Mouse (Mus musculus) intestine, postnatal 0 days (tissue): Measurements from ENCODE around the gene Ncoa4. TPM values are rescaled to one million over a fixed set of nuclear protein-coding genes. Genes with fewer than 3 reads are reported as not detected.
A peak's percentile ranks its signal among the peaks of the same experiment; 100 is the strongest.

Source experiments
- ATAC-seq: fragments of 200-750 bp; cut with Nextera tagmentation; 2 replicates; pipeline ENCODE4 v1.8.0; 2017; ENCODE audit warnings: mild to moderate bottlenecking, moderate TSS enrichment, moderate library complexity
- H3K27ac ChIP-seq: fragments of 300-500 bp; sonication (generic); 2 replicates; pipeline ENCODE4 v1.5.1; 2014; ENCODE audit warnings: mild to moderate bottlenecking, low read depth, low read length, moderate library complexity
- H3K27me3 ChIP-seq: fragments of 300-500 bp; sonication (generic); replicated peaks from 2 replicates; pipeline ENCODE4 v1.6.1; 2014; ENCODE audit warnings: low read length, mixed read lengths; ENCODE audit not compliant: control insufficient read depth, insufficient read depth
- H3K36me3 ChIP-seq: fragments of 300-500 bp; sonication (generic); 2 replicates; pipeline ENCODE4 v1.6.1; 2014; ENCODE audit warnings: mild to moderate bottlenecking, moderate library complexity; ENCODE audit not compliant: control insufficient read depth, insufficient read depth
- H3K4me1 ChIP-seq: fragments of 300-500 bp; sonication (generic); replicated peaks from 2 replicates; pipeline ENCODE4 v1.6.1; 2014; ENCODE audit warnings: antibody characterized with exemption, low read length, mixed read lengths; ENCODE audit not compliant: control insufficient read depth, insufficient read depth
- H3K4me2 ChIP-seq: fragments of 300-500 bp; sonication (generic); replicated peaks from 2 replicates; pipeline ENCODE4 v1.6.1; 2014; ENCODE audit warnings: low read depth, mild to moderate bottlenecking, moderate library complexity
- H3K4me3 ChIP-seq: fragments of 300-500 bp; sonication (generic); 2 replicates; pipeline ENCODE4 v1.5.1; 2014; ENCODE audit warnings: low read depth, low read length
- H3K9ac ChIP-seq: fragments of 300-500 bp; sonication (generic); 2 replicates; pipeline ENCODE4 v1.6.1; 2014; ENCODE audit warnings: mild to moderate bottlenecking, low read depth, low read length
- H3K9me3 ChIP-seq: fragments of 300-500 bp; sonication (generic); 2 replicates; pipeline ENCODE4 v1.6.1; 2016; ENCODE audit warnings: mixed run types; ENCODE audit not compliant: control insufficient read depth
- CTCF ChIP-seq: sonication (generic); IDR thresholded peaks from 2 replicates; pipeline ENCODE4 v1.5.1; 2016; ENCODE audit warnings: low read depth, mild to moderate bottlenecking, control low read depth, antibody characterized with exemption, moderate library complexity
- WGBS: fragments of 180-500 bp; shearing (Covaris S2); extraction: QIAGEN DNeasy Blood & Tissue Kit; methylation state at CpG from one replicate; pipeline ENCODE4 v1.1.7; 2014; 5-methylcytosine and 5-hydroxymethylcytosine counted together
- polyA plus RNA-seq: library from polyadenylated mRNA; unstranded; fragments of >200 nt; fragmentation: Nextera tagmentation; extraction: Ambion mirVana; gene quantifications from 2 replicates; pipeline ENCODE4 v1.2.1, GENCODE M21; 2015

Ncoa4 gene
- polyA plus RNA-seq, 1 experiment from 2014 or later = 239 TPM

DNA sequence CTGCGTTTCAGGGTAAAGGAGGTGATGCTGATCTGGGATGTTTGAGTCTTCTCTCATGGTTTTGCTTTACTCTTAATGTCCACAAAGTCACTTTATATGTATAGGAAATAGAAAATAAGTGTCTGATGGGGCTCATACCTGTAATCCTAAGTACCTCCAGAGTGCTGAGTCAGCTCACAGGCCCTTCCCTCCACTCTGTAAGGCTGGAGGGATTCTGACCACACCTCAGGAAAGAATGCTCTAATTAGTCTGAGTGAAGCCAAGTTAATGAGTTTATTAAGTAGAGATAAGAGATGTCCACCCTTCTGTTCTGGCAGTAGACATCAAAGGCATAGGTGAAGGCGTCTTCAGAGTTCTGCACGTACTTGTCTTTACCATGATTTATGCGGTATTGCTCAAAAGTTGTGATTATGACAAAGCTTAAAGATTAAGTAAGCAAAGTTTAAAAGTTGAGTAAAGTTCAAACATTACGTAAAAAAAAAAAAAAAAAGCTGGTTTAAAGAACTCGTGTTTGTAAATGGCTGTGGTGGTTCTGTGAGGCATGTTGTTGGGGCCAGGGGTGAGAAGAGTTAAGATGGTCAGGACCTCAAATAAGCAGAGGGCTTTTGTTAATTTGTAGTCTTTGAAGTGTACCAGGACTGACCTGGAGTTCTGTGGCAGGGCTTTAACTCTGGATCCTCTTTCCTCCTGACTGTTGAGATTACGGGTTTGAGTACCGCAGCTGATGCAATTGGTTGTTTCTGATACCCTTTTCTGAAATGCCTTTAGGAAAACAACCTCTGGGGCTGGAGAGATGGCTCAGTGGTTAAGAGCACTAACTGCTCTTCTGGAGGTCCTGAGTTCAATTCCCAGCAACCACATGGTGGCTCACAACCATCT is 4.7 kb downstream of the Ncoa4 start:
- ATAC-seq = peak; percentile 61
- peak overlapping the region; percentile 99 for H3K27ac ChIP-seq
- no peaks in the 10 kb centered on the region for H3K4me1 ChIP-seq
- H3K4me3 ChIP-seq = peak overlapping the region; percentile 45; the same call in 1 of the 2 replicates
- TF ChIP-seq CTCF = no peak
- H3K9ac ChIP-seq = no peak overlapping the region
- H3K9me3 ChIP-seq = no peaks in the 10 kb centered on the region
- no peaks in the 10 kb centered on the region; the same call in 1 of the 2 replicates for H3K36me3 ChIP-seq
- WGBS = 38% methylated on average over 8 of the region's 8 CpGs
- H3K4me2 ChIP-seq = peak overlapping the region; percentile 86
- H3K27me3 ChIP-seq = no peaks in the 10 kb centered on the region

DNA sequence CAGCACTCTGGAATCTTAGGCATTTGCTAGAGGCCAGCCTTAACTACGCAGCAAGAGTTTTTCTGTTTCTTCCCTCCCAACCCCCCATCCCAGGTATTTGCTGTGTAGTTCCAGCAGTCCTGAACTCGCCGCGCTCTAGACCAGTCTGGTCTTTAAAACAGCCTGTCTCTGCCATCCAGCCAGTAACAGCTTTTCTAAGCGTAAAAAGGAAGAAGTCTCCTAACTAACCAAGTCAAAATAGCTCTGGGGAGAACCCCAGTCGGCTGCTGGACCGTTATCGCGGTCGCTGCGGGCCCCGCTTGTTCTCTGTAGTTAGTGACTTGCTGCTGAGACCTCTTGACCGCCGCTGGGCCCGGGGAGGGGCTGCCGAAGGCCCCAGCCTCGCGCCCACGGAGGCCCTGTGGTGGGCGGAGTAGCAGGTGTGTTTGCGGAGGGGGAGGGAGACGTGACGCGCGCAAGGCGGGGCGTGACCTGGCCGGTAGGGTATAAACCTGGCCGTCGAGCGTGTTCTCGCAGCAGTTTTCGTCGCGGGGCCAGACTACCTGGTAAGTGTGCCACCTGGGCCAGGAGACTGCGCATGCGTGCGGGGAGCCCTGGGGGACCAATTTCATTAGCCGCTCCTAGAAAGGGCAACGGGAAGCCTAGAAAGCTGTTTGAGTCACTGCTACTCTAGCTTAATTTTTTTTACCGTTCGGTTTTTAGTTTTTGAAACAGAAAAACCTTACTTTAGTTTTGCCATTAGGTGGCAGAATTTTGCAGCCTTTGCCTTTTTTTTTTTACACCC is 5.8 kb downstream of the Ncoa4 start:
- Histone ChIP-seq H3K4me2 (peak overlapping the region; percentile 86), H3K27ac (peak overlapping the region; percentile 80), H3K4me3 (peak overlapping the region; percentile 45), H3K9ac (peak overlapping the region; percentile 46), H3K27me3 (no peaks in the 10 kb centered on the region), H3K9me3 (no peaks in the 10 kb centered on the region), H3K36me3 (no peaks in the 10 kb centered on the region; the same call in 1 of the 2 replicates), H3K4me1 (no peaks in the 10 kb centered on the region)
- TF ChIP-seq CTCF = 0 out of 2 replicates have a peak, but pooled peaks have one; percentile 3
- peak; percentile 80 for ATAC-seq
- under 1% methylated on average over 42 of the region's 42 CpGs for WGBS

DNA sequence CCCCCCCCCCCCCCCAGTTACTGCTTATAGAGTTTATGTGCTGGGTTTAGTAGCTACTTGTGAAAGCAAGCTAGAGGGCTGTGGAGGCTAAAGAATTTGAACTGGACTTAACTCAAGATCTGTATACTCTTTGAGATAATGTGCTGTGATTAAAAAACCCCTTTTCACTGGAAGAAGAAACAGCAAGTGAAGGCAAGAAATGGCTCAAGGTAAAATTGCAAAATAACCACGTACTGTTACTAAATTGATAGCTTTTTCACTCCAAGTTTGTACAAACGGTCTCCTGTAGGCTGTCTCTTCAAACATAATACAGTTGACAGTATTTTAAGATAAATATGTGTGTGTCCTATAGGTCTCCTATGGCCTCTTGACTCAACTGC is 6.4 kb downstream of the Ncoa4 start:
- Histone ChIP-seq H3K36me3 (no peaks in the 10 kb centered on the region; the same call in 1 of the 2 replicates), H3K9ac (peak overlapping the region; percentile 46), H3K4me1 (no peaks in the 10 kb centered on the region), H3K4me2 (peak overlapping the region; percentile 86), H3K9me3 (no peaks in the 10 kb centered on the region), H3K27me3 (no peaks in the 10 kb centered on the region), H3K4me3 (peak overlapping the region; percentile 45), H3K27ac (peak overlapping the region; percentile 80)
- no peak for TF ChIP-seq CTCF
- no peak for ATAC-seq
- 39% methylated on average over 2 of the region's 2 CpGs for WGBS

DNA sequence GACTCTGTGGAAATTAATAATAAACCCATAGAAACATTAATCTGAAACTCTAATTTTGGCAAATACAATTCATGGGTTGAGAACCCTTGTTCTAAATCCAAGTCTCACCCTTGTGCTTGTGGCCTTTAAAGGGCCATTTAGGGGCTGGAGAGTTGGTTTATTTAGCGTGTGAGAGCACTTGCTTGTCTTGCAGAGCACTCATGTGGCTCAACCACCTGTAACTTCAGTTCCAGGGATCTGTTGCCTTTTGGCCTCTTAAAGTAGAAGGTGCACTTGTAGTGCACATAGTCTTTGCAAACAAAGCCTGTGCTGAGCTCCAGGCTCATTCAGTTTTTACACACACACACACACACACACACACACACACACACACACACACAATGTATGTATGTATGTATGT is 7.2 kb downstream of the Ncoa4 start:
- Histone ChIP-seq H3K27ac (no peak overlapping the region), H3K4me3 (peak overlapping the region; percentile 45), H3K9ac (peak overlapping the region; percentile 46), H3K27me3 (no peaks in the 10 kb centered on the region), H3K4me2 (peak overlapping the region; percentile 86), H3K4me1 (no peaks in the 10 kb centered on the region), H3K36me3 (peaks cover 2% of the 10 kb centered on the region; the same call in 1 of the 2 replicates), H3K9me3 (no peaks in the 10 kb centered on the region)
- no peak for TF ChIP-seq CTCF
- ATAC-seq = no peak
- WGBS = 35% methylated on average over 1 of the region's 1 CpGs

DNA sequence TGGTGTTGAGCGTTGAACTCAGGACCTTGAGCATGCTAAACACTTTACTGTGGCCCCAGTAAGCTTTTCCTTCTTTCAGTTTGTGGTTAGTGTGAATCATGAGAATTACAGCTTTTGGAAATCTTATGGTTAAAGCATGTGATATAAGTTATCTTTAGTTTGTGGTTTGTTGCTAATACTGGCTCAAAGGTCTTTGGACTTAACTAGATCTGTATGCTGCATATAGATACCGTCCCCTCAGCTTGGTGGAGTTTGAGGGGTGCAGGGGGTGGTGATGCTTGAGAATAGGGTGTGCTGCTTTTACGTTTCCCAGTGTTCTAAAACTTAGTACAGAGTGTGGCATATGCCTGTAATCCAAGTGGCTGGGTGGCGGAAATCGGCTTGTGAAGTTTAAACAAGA is 7.7 kb downstream of the Ncoa4 start:
- no peaks in the 10 kb centered on the region for H3K9me3 ChIP-seq
- no peak for ATAC-seq
- peak overlapping the region; percentile 86 for H3K4me2 ChIP-seq
- H3K4me1 ChIP-seq = no peaks in the 10 kb centered on the region
- no peaks in the 10 kb centered on the region for H3K27me3 ChIP-seq
- no peak overlapping the region; the same call in 1 of the 2 replicates for H3K9ac ChIP-seq
- 54% methylated on average over 5 of the region's 5 CpGs for WGBS
- H3K4me3 ChIP-seq = peak overlapping the region; percentile 45
- peak overlapping the region; percentile 42; the same call in 1 of the 2 replicates for H3K27ac ChIP-seq
- 0 out of 2 replicates have a peak, but pooled peaks cover 7% of the 10 kb centered on the region for H3K36me3 ChIP-seq
- TF ChIP-seq CTCF = no peak
